Mouse (Mus musculus) G1E (cell line): ENCODE measurements around the gene Hdac10. TPM values are rescaled to one million over a fixed set of nuclear protein-coding genes. Genes with fewer than 3 reads are reported as not detected.

ENCODE experiments used
- ATAC-seq: 2 replicates; pipeline ENCODE4 v1.8.0; 2016; ENCODE audit warnings: mild to moderate bottlenecking; ENCODE audit not compliant: insufficient number of reproducible peaks, poor library complexity, low FRiP score, severe bottlenecking; ENCODE audit errors: extremely low read depth
- DNase-seq: peaks from one replicate; pipeline ENCODE4 v3.0.0; 2012; ENCODE audit warnings: low spot score
- H3K27me3 ChIP-seq: 2 replicates; pipeline ENCODE4 v1.6.1; 2012; ENCODE audit warnings: mild to moderate bottlenecking, low read length, inconsistent platforms; ENCODE audit not compliant: insufficient read depth
- H3K36me3 ChIP-seq: replicated peaks from 2 replicates; pipeline ENCODE3; 2012; ENCODE audit warnings: mild to moderate bottlenecking, inconsistent platforms
- H3K4me1 ChIP-seq: 2 replicates; pipeline ENCODE4 v1.6.1; 2012; ENCODE audit warnings: low read depth, low read length, inconsistent platforms, mixed read lengths; ENCODE audit not compliant: insufficient read depth
- H3K4me3 ChIP-seq: 2 replicates; pipeline ENCODE4 v1.5.1; 2012; ENCODE audit warnings: low read depth, mild to moderate bottlenecking, inconsistent platforms, low read length, moderate library complexity, mixed read lengths
- H3K9me3 ChIP-seq: replicated peaks from 2 replicates; pipeline ENCODE4 v1.6.1; 2012; ENCODE audit warnings: inconsistent platforms
- CTCF ChIP-seq: IDR thresholded peaks from 2 replicates; pipeline ENCODE4 v1.5.1; 2012; ENCODE audit warnings: low read depth, low read length, inconsistent platforms, mixed read lengths
- GATA1 ChIP-seq: IDR thresholded peaks from 2 replicates; pipeline ENCODE4 v1.6.1; 2012; ENCODE audit warnings: borderline replicate concordance, low read length, inconsistent platforms, mixed read lengths
- GATA2 ChIP-seq: IDR thresholded peaks from 2 replicates; pipeline ENCODE4 v1.6.1; 2012; ENCODE audit warnings: low read depth, low read length, inconsistent platforms, borderline replicate concordance
- POLR2AphosphoS5 ChIP-seq: IDR thresholded peaks from 2 replicates; pipeline ENCODE4 v1.6.1; 2012; ENCODE audit warnings: low read depth, low read length, inconsistent platforms; ENCODE audit not compliant: insufficient replicate concordance
- TAL1 ChIP-seq: conservative IDR thresholded peaks from 2 replicates; pipeline ENCODE4 v1.6.1; 2012; ENCODE audit warnings: low read depth, low read length, inconsistent platforms, mixed read lengths
- polyA plus RNA-seq: library from polyadenylated mRNA; stranded (reverse); fragments of >175 nt; gene quantifications from 2 replicates; pipeline ENCODE4 v1.2.3, GENCODE M21; 2012
- total RNA-seq, 2 experiments: library from RNA; stranded (forward) in 1 of 2; stranded (reverse) in 1 of 2; fragments of 200-1000 nt in 1 of 2; fragments of >200 nt in 1 of 2; fragmentation: Nextera tagmentation in 1 of 2; gene quantifications; 2 replicates each; pipeline ENCODE4 v1.2.3; 2014 to 2017

Hdac10 gene
- total and polyA plus RNA-seq, 3 experiments: 9.3 to 18.3 (median 16.1) TPM

DNA sequence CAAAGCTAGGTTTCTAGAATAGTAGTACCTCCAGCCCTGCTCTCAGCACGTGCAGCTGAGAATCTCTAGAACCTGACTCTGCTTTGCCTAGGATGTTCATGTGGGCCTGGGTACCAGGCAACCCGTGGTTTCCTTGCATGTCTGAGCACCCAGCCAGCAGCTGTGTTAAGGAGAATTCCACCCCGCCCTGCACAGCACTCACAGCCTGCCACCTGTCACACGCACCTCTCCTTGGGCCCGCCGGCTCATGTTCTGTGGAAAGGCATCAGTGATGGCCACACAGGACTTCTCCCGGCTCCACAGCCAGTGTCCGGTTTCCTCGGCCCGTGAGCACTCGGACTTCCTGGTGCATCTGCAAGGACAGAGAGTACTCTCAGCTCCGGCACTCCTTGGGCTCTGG, 37.0 kb upstream of the Hdac10 start:
- Histone ChIP-seq H3K4me3 (no peak overlapping the region), H3K27me3 (no peaks in the 10 kb centered on the region; the same call in 1 of the 2 replicates), H3K9me3 (no peaks in the 10 kb centered on the region), H3K36me3 (peaks cover 57% of the 10 kb centered on the region), H3K4me1 (peaks cover 4% of the 10 kb centered on the region; the same call in 1 of the 2 replicates)
- ATAC-seq (no peak), DNase-seq (no peak)
- no peak for TF ChIP-seq TAL1
- no peak for TF ChIP-seq GATA1
- no peak for TF ChIP-seq POLR2AphosphoS5
- no peak for TF ChIP-seq GATA2
- no peak for TF ChIP-seq CTCF

DNA sequence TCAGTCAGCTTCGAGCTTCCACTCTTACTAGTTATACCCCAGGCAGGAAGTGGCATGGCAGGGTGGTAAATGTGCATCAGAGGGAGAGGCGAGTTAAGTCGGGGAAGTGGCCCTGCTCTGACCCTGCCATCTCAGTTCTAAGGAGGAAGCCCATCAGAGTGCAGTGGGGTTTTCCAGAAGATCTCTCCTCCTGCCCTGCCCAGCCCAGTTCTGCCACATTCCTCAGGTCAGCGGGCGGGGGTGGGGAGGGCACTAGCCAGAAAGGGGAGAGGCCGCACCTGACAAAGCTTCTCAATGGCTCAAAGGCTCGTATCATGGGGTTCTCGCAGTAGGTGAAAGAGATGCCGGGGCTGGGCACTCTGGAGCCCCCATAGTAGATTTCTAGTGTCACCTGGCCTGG, 32.9 kb upstream of the Hdac10 start:
- Histone ChIP-seq H3K4me1 (no peaks in the 10 kb centered on the region; the same call in 1 of the 2 replicates), H3K36me3 (peaks cover 79% of the 10 kb centered on the region), H3K27me3 (no peaks in the 10 kb centered on the region; the same call in 1 of the 2 replicates), H3K4me3 (no peak overlapping the region), H3K9me3 (no peaks in the 10 kb centered on the region)
- no peak for ATAC-seq
- no peak for DNase-seq
- TF ChIP-seq GATA2 (no peak), TAL1 (no peak), CTCF (no peak), POLR2AphosphoS5 (no peak), GATA1 (no peak)

DNA sequence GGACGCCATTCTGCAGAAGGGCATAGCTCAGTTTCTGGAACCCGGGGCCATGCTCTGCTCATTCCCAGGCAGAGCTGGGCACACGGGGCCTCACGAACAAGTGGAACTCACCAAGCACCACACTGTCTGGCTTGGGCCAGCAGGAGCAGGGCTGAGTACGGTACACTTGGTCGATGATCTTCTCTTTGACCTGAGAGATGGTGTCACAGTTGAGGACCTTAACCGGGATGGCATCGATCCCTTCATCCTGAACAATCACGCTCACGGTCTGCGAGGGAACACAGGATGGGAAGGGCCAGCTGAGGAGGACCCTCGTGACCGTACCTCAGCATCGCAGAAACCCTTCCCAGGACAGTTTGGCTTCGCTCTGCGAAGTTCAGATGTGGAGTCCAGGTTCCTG, 30.0 kb upstream of the Hdac10 start:
- no peak overlapping the region for H3K4me3 ChIP-seq
- DNase-seq: no peak
- H3K4me1 ChIP-seq: no peaks in the 10 kb centered on the region; the same call in 1 of the 2 replicates
- no peaks in the 10 kb centered on the region for H3K9me3 ChIP-seq
- H3K27me3 ChIP-seq: no peaks in the 10 kb centered on the region; the same call in 1 of the 2 replicates
- H3K36me3 ChIP-seq: peaks cover 67% of the 10 kb centered on the region
- TF ChIP-seq GATA1 (no peak), POLR2AphosphoS5 (no peak), GATA2 (no peak), CTCF (no peak), TAL1 (no peak)
- no peak for ATAC-seq

DNA sequence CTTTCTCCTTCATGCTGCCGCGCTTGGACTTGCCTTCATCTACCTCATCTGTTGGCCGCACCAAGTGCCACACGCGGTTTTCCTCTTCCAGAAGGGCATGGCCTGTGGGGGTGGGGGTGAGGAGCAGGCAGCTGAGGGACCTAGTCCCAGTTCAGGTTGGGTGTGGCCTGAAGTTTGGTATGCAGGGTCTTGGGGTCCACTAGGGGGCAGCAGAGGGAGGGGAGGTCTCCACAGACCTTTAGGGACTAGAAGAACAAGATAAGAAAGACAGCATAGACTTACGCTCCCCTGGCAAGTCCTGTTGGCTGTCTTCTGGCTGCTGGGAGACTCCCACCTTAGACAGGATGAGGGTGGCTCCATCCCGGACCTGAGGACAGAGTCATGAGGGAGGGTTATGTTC, 29.5 kb upstream of the Hdac10 start:
- Histone ChIP-seq H3K4me1 (no peaks in the 10 kb centered on the region; the same call in 1 of the 2 replicates), H3K9me3 (no peaks in the 10 kb centered on the region), H3K4me3 (no peak overlapping the region), H3K36me3 (peaks cover 65% of the 10 kb centered on the region), H3K27me3 (no peaks in the 10 kb centered on the region; the same call in 1 of the 2 replicates)
- TF ChIP-seq GATA1: no peak
- TF ChIP-seq GATA2: no peak
- TF ChIP-seq CTCF: peak; percentile 69
- peak; percentile 60; the same call in 1 of the 2 replicates for ATAC-seq
- DNase-seq: peak; percentile 74

DNA sequence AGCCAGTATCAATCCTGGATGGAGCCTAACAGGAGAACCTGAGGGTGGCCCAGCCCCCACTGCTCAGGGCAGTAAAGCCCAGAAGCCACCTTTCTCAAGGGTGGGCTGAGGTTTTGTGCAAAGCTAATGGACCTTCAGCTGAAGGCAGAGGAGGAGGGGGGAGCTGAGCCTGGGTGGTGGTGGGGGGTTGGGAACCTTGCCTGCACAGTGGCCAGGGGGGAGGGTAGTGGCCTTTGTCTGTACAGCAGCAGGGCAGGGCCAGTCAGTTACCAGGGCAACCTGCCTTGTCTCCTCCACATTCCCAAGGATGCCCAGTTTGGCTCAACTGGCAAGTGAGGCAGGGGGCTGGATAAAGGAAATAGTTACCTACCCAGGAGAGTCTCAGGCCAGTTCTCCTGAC, 23.8 kb upstream of the Hdac10 start:
- DNase-seq (no peak), ATAC-seq (no peak)
- TF ChIP-seq TAL1: no peak
- TF ChIP-seq GATA1: no peak
- no peak for TF ChIP-seq CTCF
- no peak for TF ChIP-seq POLR2AphosphoS5
- TF ChIP-seq GATA2: no peak
- Histone ChIP-seq H3K4me3 (no peak overlapping the region), H3K9me3 (no peaks in the 10 kb centered on the region), H3K36me3 (peaks cover 17% of the 10 kb centered on the region), H3K4me1 (peaks cover 17% of the 10 kb centered on the region), H3K27me3 (peaks cover 28% of the 10 kb centered on the region)

DNA sequence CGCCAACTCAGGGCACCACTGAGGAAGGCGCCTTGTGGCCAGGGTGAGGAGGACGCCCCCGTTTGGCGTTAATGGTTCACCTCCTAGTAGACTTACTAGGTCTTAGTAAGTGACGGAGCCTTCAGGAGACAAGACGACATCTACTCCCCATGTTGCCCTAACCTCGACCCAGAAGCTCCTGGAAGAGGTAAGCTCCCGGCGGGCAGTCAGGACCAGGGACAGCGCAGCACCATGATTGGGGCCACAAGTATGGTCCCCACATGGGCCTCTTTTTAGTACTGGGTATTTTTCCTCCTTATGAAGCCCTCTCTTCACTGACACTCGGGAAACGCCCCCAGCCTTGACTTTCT, 21.5 kb upstream of the Hdac10 start:
- H3K36me3 ChIP-seq: no peaks in the 10 kb centered on the region
- TF ChIP-seq TAL1: no peak
- no peak for TF ChIP-seq GATA1
- TF ChIP-seq GATA2: no peak
- no peak for TF ChIP-seq POLR2AphosphoS5
- TF ChIP-seq CTCF: no peak
- peaks cover 47% of the 10 kb centered on the region for H3K27me3 ChIP-seq
- H3K9me3 ChIP-seq: no peaks in the 10 kb centered on the region
- ATAC-seq (peak; percentile 45), DNase-seq (peak; percentile 54)
- H3K4me3 ChIP-seq: peak overlapping the region; percentile 69; the same call in 1 of the 2 replicates
- peaks cover 17% of the 10 kb centered on the region for H3K4me1 ChIP-seq
